In the genomic region with DNA sequence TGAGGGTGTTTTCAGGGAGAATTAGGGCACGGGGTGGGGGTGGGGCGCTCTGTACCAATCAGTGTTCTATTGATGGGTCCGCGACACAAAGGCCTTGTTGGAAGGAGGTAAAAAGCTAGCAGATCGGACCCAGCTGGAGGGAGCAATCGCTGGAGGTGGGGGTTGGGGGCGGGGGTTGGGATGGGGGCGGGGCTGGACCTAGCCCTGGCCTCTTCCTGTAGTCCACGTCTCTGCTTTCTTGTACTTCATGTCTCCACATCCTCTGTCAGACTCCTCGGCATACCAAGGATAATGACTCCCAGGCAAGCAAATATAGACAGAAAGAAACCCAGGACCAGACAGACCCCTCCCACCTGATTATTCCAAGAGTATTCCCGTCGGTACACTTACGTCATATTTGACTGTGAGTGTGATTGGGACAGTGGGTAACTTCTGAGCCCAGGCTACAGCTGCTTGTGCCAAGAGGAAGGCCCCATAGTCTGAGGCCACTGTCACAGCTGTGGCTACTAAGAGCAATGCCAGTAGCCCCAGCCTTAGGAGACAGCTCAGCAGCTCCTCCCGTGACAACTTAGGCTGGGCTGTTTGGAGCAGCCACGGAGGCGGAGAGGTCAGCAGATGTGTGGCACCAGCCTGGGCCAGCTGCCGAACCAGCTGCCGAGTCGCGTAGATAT, we compare ENCODE assay signal across 8 mouse cellular contexts. TPM values are rescaled to one million over a fixed set of nuclear protein-coding genes. Genes with fewer than 3 reads are reported as not detected.
DNase-seq lines count a peak whose midpoint lies in the region; ATAC-seq and TF ChIP-seq lines count a peak whose summit lies in the region.
"Had no signal": no experiment of that assay in that cellular context is flagged by ENCODE, and none has a peak within 500 bp of the region (broad histone marks: within the 10 kb centered on the region; RNA-seq: fewer than 3 reads in every experiment).

No protein-coding gene starts in this region.

- WGBS in heart, embryonic 11.5 days (ENCODE audit: insufficient replicate concordance): 48% methylated on average over 20 of the region's 20 CpGs
- 39% methylated on average over 20 of the region's 20 CpGs for WGBS in lung, postnatal 0 days

- TF ChIP-seq CTCF in ES-Bruce4 (IDR thresholded peaks at IDR 0.05; ENCODE audit: low read depth, low read length): no peak
- no peak for TF ChIP-seq CTCF in lung, postnatal 0 days (IDR thresholded peaks at IDR 0.05)

- TF ChIP-seq EP300 in ES-Bruce4 (IDR thresholded peaks at IDR 0.05; ENCODE audit: insufficient read depth, low read depth, low read length): no peak
- TF ChIP-seq EP300 in lung, postnatal 0 days (IDR thresholded peaks at IDR 0.05): no peak

- H3K9me3 ChIP-seq in ES-Bruce4 (replicated peaks; ENCODE audit: control insufficient read depth, insufficient read depth, low read length, poor library complexity, severe bottlenecking): no peaks in the 10 kb centered on the region
- H3K9me3 ChIP-seq in heart, embryonic 11.5 days (replicated peaks; ENCODE audit: control insufficient read depth, low read length): no peaks in the 10 kb centered on the region
- H3K9me3 ChIP-seq in lung, postnatal 0 days (ENCODE audit: low read length): no peaks in the 10 kb centered on the region

- no peak overlapping the region for H3K27ac ChIP-seq in ES-Bruce4 (ENCODE audit: insufficient read depth, low read length)
- peak overlapping the region; percentile 35; the same call in 1 of the 2 replicates for H3K27ac ChIP-seq in heart, embryonic 11.5 days (ENCODE audit: low read depth, low read length)
- no peak overlapping the region for H3K27ac ChIP-seq in lung, postnatal 0 days (ENCODE audit: low read length)

- ATAC-seq in heart, embryonic 11.5 days (replicated peaks; ENCODE audit: insufficient number of reproducible peaks, low FRiP score, low TSS enrichment): no peak
- ATAC-seq in lung, postnatal 0 days: peak; percentile 28
- ATAC-seq in megakaryocyte-erythroid progenitor cell, adult 5-6 weeks (replicated peaks; ENCODE audit: low FRiP score, low TSS enrichment, poor library complexity, severe bottlenecking): no peak

- peak; percentile 29 for DNase-seq in adipocyte (ENCODE audit: low spot score)
- peak; percentile 22 for DNase-seq in lung, postnatal 0 days (ENCODE audit: low spot score)
- DNase-seq in left cerebral cortex, adult 11 months (ENCODE audit: low spot score): no peak
- no peak for DNase-seq in spleen, postnatal 4 days (ENCODE audit: low spot score in 2 of 2)
- DNase-seq: thymus, adult 2 months had no signal

- no peaks in the 10 kb centered on the region for H3K4me1 ChIP-seq in ES-Bruce4 (ENCODE audit: control insufficient read depth, insufficient read depth, low read length)
- H3K4me1 ChIP-seq in heart, embryonic 11.5 days (ENCODE audit: control insufficient read depth, insufficient read depth, low read length): peaks cover 13% of the 10 kb centered on the region; the same call in 1 of the 2 replicates
- 0 out of 2 replicates have a peak, but pooled peaks cover 2% of the 10 kb centered on the region for H3K4me1 ChIP-seq in lung, postnatal 0 days (ENCODE audit: insufficient read depth, low read depth, low read length)

- H3K4me2 ChIP-seq in heart, embryonic 11.5 days: peak overlapping the region; percentile 22; the same call in 1 of the 2 replicates
- no peak overlapping the region for H3K4me2 ChIP-seq in lung, postnatal 0 days (replicated peaks; ENCODE audit: low read depth, low read length)

- no peak for TF ChIP-seq POLR2A in ES-Bruce4 (IDR thresholded peaks at IDR 0.05; ENCODE audit: insufficient read depth, low read length)

- no peaks in the 10 kb centered on the region for H3K27me3 ChIP-seq in ES-Bruce4 (ENCODE audit: control insufficient read depth, insufficient read depth, low read length, poor library complexity, severe bottlenecking)
- H3K27me3 ChIP-seq in heart, embryonic 11.5 days (ENCODE audit: control insufficient read depth, insufficient read depth, low read length): no peaks in the 10 kb centered on the region
- no peaks in the 10 kb centered on the region for H3K27me3 ChIP-seq in lung, postnatal 0 days (replicated peaks; ENCODE audit: insufficient read depth, low read length)

- H3K4me3 ChIP-seq in ES-Bruce4 (ENCODE audit: low read depth, low read length): peak overlapping the region; percentile 42
- no peak overlapping the region for H3K4me3 ChIP-seq in heart, embryonic 11.5 days (ENCODE audit: low read depth, low read length)
- H3K4me3 ChIP-seq in lung, postnatal 0 days (ENCODE audit: low read depth, low read length): no peak overlapping the region

- 0 out of 2 replicates have a peak overlapping the region, but pooled peaks have one; percentile 49 for H3K9ac ChIP-seq in ES-Bruce4 (ENCODE audit: low read depth, poor library complexity, severe bottlenecking)
- no peak overlapping the region for H3K9ac ChIP-seq in heart, embryonic 11.5 days (ENCODE audit: low read depth, low read length)
- H3K9ac ChIP-seq in lung, postnatal 0 days (replicated peaks; ENCODE audit: low read depth): no peak overlapping the region

- H3K36me3 ChIP-seq in ES-Bruce4 (ENCODE audit: control insufficient read depth, insufficient read depth, low read length, poor library complexity, severe bottlenecking): no peaks in the 10 kb centered on the region
- no peaks in the 10 kb centered on the region for H3K36me3 ChIP-seq in heart, embryonic 11.5 days (ENCODE audit: control insufficient read depth, insufficient read depth, low read length)
- H3K36me3 ChIP-seq in lung, postnatal 0 days (ENCODE audit: insufficient read depth, low read length): no peaks in the 10 kb centered on the region

RNA-seq across cellular contexts. Expression of a gene that starts 3.2 kb away (rescaled TPM):
- polyA plus RNA-seq in ES-Bruce4 (2011; ENCODE audit: insufficient read depth, insufficient read length, low read depth, missing spikeins): 0.24 TPM in 1 of 2 replicates, not detected in the other
- polyA plus RNA-seq in heart, embryonic 11.5 days (2014; fragmentation: Nextera tagmentation; extraction: Ambion mirVana): 0.06 TPM in 1 of 2 replicates, not detected in the other
- polyA plus RNA-seq in lung, postnatal 0 days (2015; fragmentation: Nextera tagmentation; extraction: Ambion mirVana): 0.15 and 0.20 TPM in 2 replicates
- total RNA-seq in megakaryocyte-erythroid progenitor cell, adult 5-6 weeks (2014; fragmentation: Nextera tagmentation): not detected in 2 replicates
- total RNA-seq in megakaryocyte-erythroid progenitor cell, adult 5-6 weeks (2017): not detected in 2 replicates

RNA-seq across cellular contexts. Expression of a gene that starts 8.9 kb away (rescaled TPM):
- polyA plus RNA-seq in ES-Bruce4 (2011; ENCODE audit: insufficient read depth, insufficient read length, low read depth, missing spikeins): 7.3 and 7.5 TPM in 2 replicates
- polyA plus RNA-seq in heart, embryonic 11.5 days (2014; fragmentation: Nextera tagmentation; extraction: Ambion mirVana): 9.2 and 10.7 TPM in 2 replicates
- 2.5 and 2.6 TPM in 2 replicates for polyA plus RNA-seq in lung, postnatal 0 days (2015; fragmentation: Nextera tagmentation; extraction: Ambion mirVana)
- total RNA-seq in megakaryocyte-erythroid progenitor cell, adult 5-6 weeks (2014; fragmentation: Nextera tagmentation): not detected in 2 replicates
- not detected in 2 replicates for total RNA-seq in megakaryocyte-erythroid progenitor cell, adult 5-6 weeks (2017)

RNA-seq across cellular contexts. Expression of a gene that starts 28.4 kb away (rescaled TPM):
- not detected in 2 replicates for polyA plus RNA-seq in ES-Bruce4 (2011; ENCODE audit: insufficient read depth, insufficient read length, low read depth, missing spikeins)
- 0.28 and 0.69 TPM in 2 replicates for polyA plus RNA-seq in heart, embryonic 11.5 days (2014; fragmentation: Nextera tagmentation; extraction: Ambion mirVana)
- polyA plus RNA-seq in lung, postnatal 0 days (2015; fragmentation: Nextera tagmentation; extraction: Ambion mirVana): 1.2 and 2.0 TPM in 2 replicates
- not detected in 2 replicates for total RNA-seq in megakaryocyte-erythroid progenitor cell, adult 5-6 weeks (2014; fragmentation: Nextera tagmentation)
- total RNA-seq in megakaryocyte-erythroid progenitor cell, adult 5-6 weeks (2017): not detected in 2 replicates
- polyA plus RNA-seq: thymus, adult 2 months had no signal

Comparison
In these comparisons a context has a peak if more than half of its experiments do, and no peak if none do; other contexts are left out.
1. DNase-seq: peak in adipocyte (single experiment) and lung, postnatal 0 days (single experiment); none in left cerebral cortex, adult 11 months (single experiment) and spleen, postnatal 4 days (0 of 2).